Mouse (Mus musculus) skeletal muscle tissue, adult 2 months (tissue): ENCODE results near the gene Snorc.

Experiments
- DNase-seq: peaks from one replicate; pipeline ENCODE4 v3.0.0-alpha.2; 2012; ENCODE audit warnings: low read depth, low spot score

The Snorc gene

DNA sequence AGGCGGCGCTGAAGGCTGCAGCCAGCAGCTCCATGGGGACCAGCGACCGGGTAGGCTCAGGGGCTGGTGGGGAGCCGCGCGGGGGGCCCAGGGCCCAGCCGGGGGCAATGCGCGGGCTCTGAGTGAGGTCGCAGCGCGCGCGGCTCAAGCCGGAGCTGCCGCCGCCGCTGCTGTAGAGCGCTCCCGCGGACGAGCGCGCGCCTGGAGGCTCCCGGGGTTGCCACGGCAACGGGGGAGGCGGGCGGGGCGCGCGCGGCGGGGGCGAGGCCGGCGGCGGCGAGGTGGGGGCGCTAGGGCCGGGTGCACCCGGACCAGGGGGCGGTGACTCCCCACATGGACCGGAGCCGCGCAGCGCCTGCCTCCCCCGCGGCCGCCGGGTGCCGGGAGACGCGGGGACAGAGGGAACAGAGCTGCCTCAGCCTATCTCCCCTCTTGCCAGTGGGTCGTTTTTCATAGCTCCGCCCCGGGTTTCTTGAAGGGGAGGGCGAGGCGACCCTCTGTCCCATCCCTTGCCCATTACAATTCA is 40.2 kb downstream of the Snorc start:
- DNase-seq, result no peak

DNA sequence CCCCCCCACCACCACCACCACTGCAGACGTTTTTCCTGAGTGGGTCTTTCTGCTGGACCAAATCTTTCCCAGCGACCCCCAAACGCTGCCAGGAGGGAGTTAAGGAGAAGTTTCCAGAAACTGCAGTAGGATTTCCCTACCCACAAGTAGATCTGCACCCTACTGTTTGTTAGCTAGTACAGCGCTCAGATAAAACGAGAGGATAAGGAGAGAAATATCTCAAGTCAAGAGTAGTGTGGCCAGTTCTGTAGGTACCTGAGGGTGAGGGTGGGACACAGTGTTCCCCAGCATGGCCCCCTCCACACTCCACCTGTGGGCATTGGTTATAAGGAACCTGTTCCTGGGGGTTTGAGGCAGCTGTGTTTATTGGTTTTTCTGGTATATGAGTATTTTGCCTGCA is 40.8 kb downstream of the Snorc start:
- DNase-seq, result no peak

DNA sequence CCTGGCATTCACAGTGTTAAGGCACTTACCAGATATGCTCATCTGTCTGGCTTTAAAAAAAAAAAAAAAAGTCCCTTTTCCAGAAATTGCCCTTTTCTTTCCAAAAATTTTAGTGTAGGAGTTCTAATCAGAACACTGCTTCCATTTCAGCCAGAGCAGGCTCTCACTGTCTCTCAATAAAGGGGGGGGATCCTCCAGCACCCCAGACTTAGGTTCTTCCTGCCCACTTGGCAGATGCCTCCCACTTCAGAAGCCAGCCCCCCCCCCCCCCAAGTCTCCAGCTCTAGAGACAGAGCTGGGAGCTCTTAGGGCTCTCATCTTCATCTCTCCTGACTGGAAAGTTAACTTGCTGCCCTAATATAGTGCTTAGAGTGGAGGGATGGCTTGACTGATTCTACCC is 50.4 kb downstream of the Snorc start:
- no peak for DNase-seq

DNA sequence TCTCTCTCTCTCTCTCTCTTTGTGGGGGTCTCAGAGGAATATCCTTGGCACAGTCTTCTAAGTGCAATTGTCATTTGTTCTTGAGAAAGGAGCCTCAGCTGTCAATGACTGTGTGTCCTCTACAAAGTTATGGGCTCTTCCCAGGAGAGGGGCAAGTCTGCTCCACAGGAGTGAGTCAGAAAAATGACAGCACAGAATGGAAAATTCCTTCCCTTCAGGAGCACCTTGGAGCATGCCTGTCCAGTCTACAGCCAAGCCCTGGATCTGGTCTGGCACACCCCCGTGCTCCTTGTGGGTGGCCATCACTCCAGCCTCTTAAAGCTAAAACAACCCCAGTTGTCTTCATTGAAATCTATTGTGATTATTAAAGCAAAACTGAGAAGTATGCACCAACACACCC is 51.5 kb downstream of the Snorc start:
- peak; percentile 15 for DNase-seq

DNA sequence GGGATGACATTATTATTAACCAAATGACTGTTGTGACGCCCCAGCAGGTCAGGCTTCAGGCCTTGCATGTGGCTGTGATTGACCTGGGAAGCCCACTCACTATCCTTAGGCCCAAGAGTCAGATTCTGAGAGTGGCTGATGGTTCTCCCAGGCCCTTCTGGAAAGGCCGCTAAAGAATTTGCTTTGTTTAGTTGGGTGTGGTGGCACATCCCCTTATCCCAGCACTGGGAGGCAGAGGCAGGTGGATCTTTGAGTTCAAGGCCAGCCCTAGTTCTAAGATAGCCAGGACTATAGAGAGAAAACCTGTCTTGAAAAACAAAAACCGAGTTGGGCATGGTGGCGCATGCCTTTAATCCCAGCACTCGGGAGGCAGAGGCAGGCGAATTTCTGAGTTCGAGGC is 55.0 kb downstream of the Snorc start:
- DNase-seq, result no peak
